Mouse (Mus musculus) stomach, postnatal 0 days (tissue): ENCODE measurements at regions not wholly inside any gene's neighbourhood (a gene's known extent, or its start where the extent isn't known, plus 50 kb on each side); places are given as distances from the start of the nearest gene placed in this dataset.
A peak's percentile ranks its signal among the peaks of the same experiment; 100 is the strongest.

Experiments
- ATAC-seq: fragments of 200-750 bp; cut with Nextera tagmentation; 2 replicates; pipeline ENCODE4 v1.8.0; 2017; ENCODE audit not compliant: low FRiP score, low TSS enrichment
- DNase-seq: peaks from one replicate; pipeline ENCODE4 v3.0.0-alpha.2; 2016; ENCODE audit warnings: low spot score
- H3K27ac ChIP-seq: fragments of 300-500 bp; sonication (generic); replicated peaks from 2 replicates; pipeline ENCODE4 v1.5.1; 2014; ENCODE audit warnings: mild to moderate bottlenecking, control low read depth
- H3K27me3 ChIP-seq: fragments of 300-500 bp; sonication (generic); 2 replicates; pipeline ENCODE4 v1.6.1; 2014; ENCODE audit warnings: low read length; ENCODE audit not compliant: control insufficient read depth, insufficient read depth
- H3K36me3 ChIP-seq: fragments of 300-500 bp; sonication (generic); 2 replicates; pipeline ENCODE4 v1.6.1; 2014; ENCODE audit warnings: low read length, mixed read lengths; ENCODE audit not compliant: control insufficient read depth, insufficient read depth
- H3K4me1 ChIP-seq: fragments of 300-500 bp; sonication (generic); replicated peaks from 2 replicates; pipeline ENCODE4 v1.6.1; 2014; ENCODE audit warnings: antibody characterized with exemption; ENCODE audit not compliant: control insufficient read depth, insufficient read depth
- H3K4me2 ChIP-seq: fragments of 300-500 bp; sonication (generic); replicated peaks from 2 replicates; pipeline ENCODE4 v1.6.1; 2014; ENCODE audit warnings: low read depth, mild to moderate bottlenecking, control low read depth, moderate library complexity
- H3K4me3 ChIP-seq: fragments of 300-500 bp; sonication (generic); 2 replicates; pipeline ENCODE4 v1.5.1; 2014; ENCODE audit warnings: low read depth, low read length, control low read depth
- H3K9ac ChIP-seq: fragments of 300-500 bp; sonication (generic); 2 replicates; pipeline ENCODE4 v1.6.1; 2014; ENCODE audit warnings: mild to moderate bottlenecking, low read length, control low read depth, mixed read lengths
- H3K9me3 ChIP-seq: fragments of 300-500 bp; sonication (generic); 2 replicates; pipeline ENCODE4 v1.6.1; 2016; ENCODE audit warnings: low read length; ENCODE audit not compliant: control insufficient read depth
- CTCF ChIP-seq: IDR thresholded peaks from 2 replicates; pipeline ENCODE4 v1.5.1; 2016; ENCODE audit warnings: antibody characterized with exemption, low read depth, mild to moderate bottlenecking, moderate library complexity
- EP300 ChIP-seq: optimal IDR thresholded peaks from 2 replicates; pipeline ENCODE3; 2016; ENCODE audit warnings: antibody characterized with exemption
- WGBS: fragments of 180-500 bp; shearing (Covaris S2); extraction: QIAGEN DNeasy Blood & Tissue Kit; methylation state at CpG from one replicate; pipeline ENCODE4 v1.1.7; 2014; 5-methylcytosine and 5-hydroxymethylcytosine counted together

- H3K27me3 ChIP-seq = no peaks in the 10 kb centered on the region
- H3K4me1 ChIP-seq = no peaks in the 10 kb centered on the region
- H3K9ac ChIP-seq = no peak overlapping the region
- peak; percentile 29; the same call in 1 of the 2 replicates for ATAC-seq
- 42% methylated on average over 8 of the region's 8 CpGs for WGBS
- H3K36me3 ChIP-seq = no peaks in the 10 kb centered on the region
- DNase-seq = peak; percentile 29
- H3K4me3 ChIP-seq = no peak overlapping the region
- H3K4me2 ChIP-seq = no peak overlapping the region
- H3K27ac ChIP-seq = peak overlapping the region; percentile 40; the same call in 1 of the 2 replicates
- H3K9me3 ChIP-seq = no peaks in the 10 kb centered on the region
- no peak for TF ChIP-seq CTCF
- no peak for TF ChIP-seq EP300
These were observed 144.5 kb upstream of the Smim15 start for GRCm38 (mm10) chr13:107899600-107900229.

GRCm38 (mm10) chr13:107897646-107898045, 146.6 kb upstream of the Smim15 start:
- Histone ChIP-seq H3K9me3 (no peaks in the 10 kb centered on the region), H3K9ac (no peak overlapping the region), H3K27me3 (no peaks in the 10 kb centered on the region), H3K36me3 (no peaks in the 10 kb centered on the region), H3K4me3 (no peak overlapping the region), H3K4me2 (no peak overlapping the region), H3K4me1 (no peaks in the 10 kb centered on the region), H3K27ac (no peak overlapping the region)
- DNase-seq = no peak
- WGBS = 51% methylated on average over 1 of the region's 1 CpGs
- ATAC-seq = no peak
- no peak for TF ChIP-seq CTCF
- no peak for TF ChIP-seq EP300

- TF ChIP-seq EP300 = no peak
- Histone ChIP-seq H3K9ac (no peak overlapping the region), H3K9me3 (no peaks in the 10 kb centered on the region), H3K27ac (no peak overlapping the region), H3K4me2 (no peak overlapping the region), H3K4me3 (no peak overlapping the region), H3K36me3 (no peaks in the 10 kb centered on the region), H3K27me3 (no peaks in the 10 kb centered on the region), H3K4me1 (no peaks in the 10 kb centered on the region)
- ATAC-seq (no peak), DNase-seq (no peak)
- WGBS = 56% methylated on average over 3 of the region's 3 CpGs
These were observed 147.1 kb upstream of the Smim15 start for GRCm38 (mm10) chr13:107897184-107897583.

GRCm38 (mm10) chr13:107893581-107894183, 150.6 kb upstream of the Smim15 start:
- no peak for DNase-seq
- no peak overlapping the region for H3K27ac ChIP-seq
- H3K4me3 ChIP-seq = no peak overlapping the region
- H3K36me3 ChIP-seq = no peaks in the 10 kb centered on the region
- H3K4me2 ChIP-seq = no peak overlapping the region
- TF ChIP-seq CTCF (no peak), EP300 (no peak)
- H3K27me3 ChIP-seq = no peaks in the 10 kb centered on the region
- WGBS = 94% methylated on average over 8 of the region's 8 CpGs
- no peaks in the 10 kb centered on the region for H3K9me3 ChIP-seq
- no peaks in the 10 kb centered on the region for H3K4me1 ChIP-seq
- ATAC-seq = no peak
- no peak overlapping the region for H3K9ac ChIP-seq

- no peak for ATAC-seq
- Histone ChIP-seq H3K27ac (no peak overlapping the region), H3K4me1 (no peaks in the 10 kb centered on the region), H3K4me2 (no peak overlapping the region), H3K4me3 (no peak overlapping the region), H3K9ac (no peak overlapping the region), H3K36me3 (no peaks in the 10 kb centered on the region), H3K27me3 (no peaks in the 10 kb centered on the region), H3K9me3 (no peaks in the 10 kb centered on the region)
- no peak for DNase-seq
- TF ChIP-seq CTCF (no peak), EP300 (no peak)
- WGBS = 89% methylated on average over 4 of the region's 4 CpGs
These were observed 151.2 kb upstream of the Smim15 start for GRCm38 (mm10) chr13:107893081-107893480.

GRCm38 (mm10) chr13:107891946-107892345, 152.3 kb upstream of the Smim15 start:
- Histone ChIP-seq H3K4me2 (peak overlapping the region; percentile 71), H3K9me3 (no peaks in the 10 kb centered on the region), H3K9ac (no peak overlapping the region; the same call in 1 of the 2 replicates), H3K27me3 (no peaks in the 10 kb centered on the region), H3K4me3 (peak overlapping the region; percentile 93), H3K36me3 (no peaks in the 10 kb centered on the region), H3K27ac (peak overlapping the region; percentile 99; the same call in 1 of the 2 replicates), H3K4me1 (no peaks in the 10 kb centered on the region)
- ATAC-seq (no peak), DNase-seq (no peak)
- no peak for TF ChIP-seq EP300
- no peak for TF ChIP-seq CTCF
- WGBS = 11% methylated on average over 11 of the region's 11 CpGs
